Mouse (Mus musculus): Measurements from ENCODE around the gene Pwwp2b. TPM values are rescaled to one million over a fixed set of nuclear protein-coding genes. Genes with fewer than 3 reads are reported as not detected.

The Pwwp2b gene
- 21.2 TPM for polyA plus RNA-seq (2014; fragmentation: Illumina TruSeq; extraction: RNeasy Lipid Tissue Mini Kit (QIAGEN cat#74804); ENCODE audit: insufficient read depth, low read depth, low replicate concordance)

GRCm38 (mm10) chr7:139247881-139248614, at the start of gene Pwwp2b:
TSS of gene Pwwp2b (plus strand) at chr7:139248482.

GRCm38 (mm10) chr7:139212754-139213745, 35.2 kb upstream of the Pwwp2b start, which contains the start of the genes Lrrc27 and Stk32c:
TSS of gene Lrrc27 (plus strand) at chr7:139212988.
TSS of gene Stk32c (minus strand) at chr7:139213307.

Other genes with a start within 250 kb of the Pwwp2b start
- gene Dpysl4, start 162.5 kb upstream of the Pwwp2b start, polyA plus RNA-seq (2014; fragmentation: Illumina TruSeq; extraction: RNeasy Lipid Tissue Mini Kit (QIAGEN cat#74804); ENCODE audit: insufficient read depth, low read depth, low replicate concordance), result not detected
- gene Lrrc27, start 35.5 kb upstream of the Pwwp2b start, polyA plus RNA-seq (2014; fragmentation: Illumina TruSeq; extraction: RNeasy Lipid Tissue Mini Kit (QIAGEN cat#74804); ENCODE audit: insufficient read depth, low read depth, low replicate concordance), result 2.9 TPM
- gene Stk32c, start 35.2 kb upstream of the Pwwp2b start, polyA plus RNA-seq (2014; fragmentation: Illumina TruSeq; extraction: RNeasy Lipid Tissue Mini Kit (QIAGEN cat#74804); ENCODE audit: insufficient read depth, low read depth, low replicate concordance), result 1.00 TPM
- gene Inpp5a, start 140.6 kb downstream of the Pwwp2b start, polyA plus RNA-seq (2014; fragmentation: Illumina TruSeq; extraction: RNeasy Lipid Tissue Mini Kit (QIAGEN cat#74804); ENCODE audit: insufficient read depth, low read depth, low replicate concordance), result 52.2 TPM

All from lung, adult 10 weeks (tissue).